Mouse (Mus musculus): ENCODE results near the gene Gja5. TPM values are rescaled to one million over a fixed set of nuclear protein-coding genes. Genes with fewer than 3 reads are reported as not detected.

The Gja5 gene
- total RNA-seq (2021), result 10 to 100 TPM; 55.6 to 60.6 TPM

- DNase-seq, result no peak
These were observed at the start of gene Gja5 for GRCm38 (mm10) chr3:96904393-96904792. Gene Gja5 (plus strand): TSS chr3:96904693.

DNA sequence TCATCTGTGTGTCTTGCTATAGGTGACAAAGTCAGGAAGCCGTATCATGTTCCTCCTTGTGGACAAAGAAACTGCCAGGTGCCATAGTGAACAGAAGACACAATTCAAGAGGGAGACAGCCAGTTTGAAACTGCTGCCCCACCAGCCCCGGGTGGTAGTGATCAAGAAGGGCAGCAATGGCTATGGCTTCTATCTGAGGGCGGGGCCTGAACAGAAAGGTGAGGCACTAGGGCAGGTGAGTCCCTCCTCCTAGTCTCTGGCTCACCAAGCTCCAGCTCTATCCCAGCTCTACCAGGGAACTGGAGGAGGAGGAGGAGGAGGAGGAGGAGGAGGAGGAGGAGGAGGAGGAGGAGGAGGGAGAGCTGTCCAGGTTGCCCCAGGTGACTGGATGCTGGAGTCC, 48.7 kb upstream of the Gja5 start:
- no peak for DNase-seq

GRCm38 (mm10) chr3:96860498-96860897, 44.0 kb upstream of the Gja5 start:
- DNase-seq, result no peak

GRCm38 (mm10) chr3:96867863-96868262, 36.6 kb upstream of the Gja5 start:
- DNase-seq, result no peak

DNA sequence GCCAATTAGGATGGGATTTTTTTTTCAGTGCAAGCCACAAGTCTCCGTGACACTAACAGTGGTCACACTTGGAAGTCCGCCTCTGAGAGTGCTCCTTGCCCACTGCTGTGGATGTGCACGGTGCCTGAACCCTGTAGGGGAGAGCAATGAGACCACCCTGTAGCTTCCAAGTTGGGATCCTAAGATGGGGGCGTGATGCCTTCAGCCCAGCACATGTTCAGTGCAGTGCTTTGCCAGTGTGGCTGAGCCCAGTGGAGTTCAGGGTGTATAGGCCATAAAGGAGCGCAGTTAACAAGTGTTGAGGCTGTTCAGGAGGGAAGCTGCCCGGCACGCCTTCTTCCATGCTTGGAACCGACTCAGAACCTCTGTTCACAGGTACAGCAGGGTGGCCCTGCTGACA, 35.9 kb upstream of the Gja5 start:
- no peak for DNase-seq

DNA sequence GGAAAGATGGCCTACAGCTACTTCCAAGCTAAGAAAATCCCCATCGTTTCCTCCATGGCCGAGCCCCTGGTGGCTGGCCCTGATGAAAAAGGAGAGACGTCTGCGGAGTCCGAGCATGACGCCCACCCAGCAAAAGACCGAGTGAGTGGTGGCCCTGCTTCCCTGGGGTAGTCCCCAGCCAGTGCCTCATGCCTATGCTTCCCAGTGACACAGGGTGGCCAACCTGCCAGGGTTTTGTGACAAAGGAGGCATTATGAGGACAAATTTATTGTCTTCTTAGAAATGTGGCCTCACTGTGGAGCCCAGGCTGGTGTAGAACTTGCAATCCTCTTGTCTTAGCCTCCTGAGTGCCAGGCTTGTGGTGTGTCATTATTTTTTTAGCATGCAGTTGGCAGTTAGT, 35.4 kb upstream of the Gja5 start:
- DNase-seq, result no peak

DNA sequence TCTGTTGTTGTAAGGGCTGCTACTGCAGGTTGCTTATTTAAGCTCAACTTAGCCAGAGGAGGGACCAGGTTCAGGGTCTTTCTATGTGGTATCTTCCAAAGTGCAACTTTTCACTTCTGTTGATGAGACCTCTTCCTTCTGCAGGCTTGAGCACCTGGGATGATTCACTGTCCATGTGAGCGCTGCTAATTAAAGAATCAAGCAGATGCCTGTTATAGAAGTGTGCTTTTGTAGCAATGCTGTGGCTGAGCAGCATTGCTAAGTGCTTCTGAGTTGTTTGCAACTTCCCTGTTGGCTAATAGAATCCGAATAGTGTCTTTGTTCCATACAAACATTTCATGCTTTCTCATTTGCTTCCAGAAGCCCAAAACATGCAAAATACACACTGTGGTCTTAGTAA, 34.2 kb upstream of the Gja5 start:
- DNase-seq, result no peak

GRCm38 (mm10) chr3:96871070-96871469, 33.4 kb upstream of the Gja5 start:
- no peak for DNase-seq

GRCm38 (mm10) chr3:96872501-96872900, 32.0 kb upstream of the Gja5 start:
- no peak for DNase-seq

GRCm38 (mm10) chr3:96874808-96875571, 29.5 kb upstream of the Gja5 start:
- DNase-seq, result no peak

DNA sequence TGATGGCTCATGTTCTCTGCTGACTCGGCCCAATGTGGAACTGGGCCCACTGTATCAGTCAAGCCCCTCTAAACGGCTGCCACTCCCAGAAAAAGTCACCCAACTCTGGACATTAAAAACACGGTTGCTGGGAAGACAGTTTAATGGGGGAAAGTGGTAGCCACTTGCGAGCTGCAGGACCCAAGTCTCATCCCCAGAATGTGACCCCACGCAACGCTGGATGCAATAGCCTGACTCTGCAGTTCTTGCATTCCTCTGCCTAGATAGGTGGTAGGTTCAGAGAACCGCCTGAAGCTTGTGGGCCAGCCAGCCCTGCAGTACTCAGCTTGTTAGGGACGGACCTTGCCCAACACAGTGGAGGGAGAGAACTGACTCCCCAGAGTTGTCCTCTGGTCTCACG, 25.0 kb upstream of the Gja5 start:
- DNase-seq, result no peak

- DNase-seq, result no peak
These were observed 24.1 kb upstream of the Gja5 start for GRCm38 (mm10) chr3:96880385-96880784.

- no peak for DNase-seq
These were observed 22.9 kb upstream of the Gja5 start for GRCm38 (mm10) chr3:96881557-96881956.

GRCm38 (mm10) chr3:96882061-96882849, 22.2 kb upstream of the Gja5 start:
- DNase-seq, result no peak

- DNase-seq, result no peak
These were observed 20.8 kb upstream of the Gja5 start for GRCm38 (mm10) chr3:96883690-96884089.

DNA sequence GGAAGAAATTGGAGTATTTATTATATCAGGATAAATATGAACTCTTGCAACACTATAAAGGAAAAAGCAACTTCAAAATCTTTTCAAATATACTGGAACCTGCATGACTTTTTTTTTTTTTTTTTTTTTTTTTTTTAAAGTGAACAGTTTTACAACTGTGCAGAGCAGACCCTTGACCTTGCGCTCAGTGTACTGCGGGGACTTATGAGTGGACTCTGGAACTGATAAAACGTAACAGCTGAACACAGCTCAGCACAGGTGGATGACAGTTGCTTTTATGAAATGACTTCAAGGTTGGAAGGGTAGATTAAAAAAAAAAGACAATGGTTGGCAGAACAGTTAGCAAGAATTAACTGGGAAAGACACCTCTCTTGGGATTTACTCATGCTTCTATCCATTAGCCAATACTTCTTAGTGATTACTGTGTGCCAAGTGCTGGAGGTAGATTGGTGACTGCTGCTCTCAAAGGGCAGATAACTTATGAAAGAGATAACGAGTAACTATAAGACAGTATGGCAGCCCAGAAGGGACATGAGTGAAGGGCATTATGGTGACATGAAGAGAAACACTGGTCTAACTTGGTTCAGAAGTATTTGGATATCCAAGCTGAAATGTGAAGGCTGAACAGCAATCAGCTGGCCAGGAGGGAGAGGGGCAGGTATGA, 2.0 kb upstream of the Gja5 start:
- no peak for DNase-seq

DNA sequence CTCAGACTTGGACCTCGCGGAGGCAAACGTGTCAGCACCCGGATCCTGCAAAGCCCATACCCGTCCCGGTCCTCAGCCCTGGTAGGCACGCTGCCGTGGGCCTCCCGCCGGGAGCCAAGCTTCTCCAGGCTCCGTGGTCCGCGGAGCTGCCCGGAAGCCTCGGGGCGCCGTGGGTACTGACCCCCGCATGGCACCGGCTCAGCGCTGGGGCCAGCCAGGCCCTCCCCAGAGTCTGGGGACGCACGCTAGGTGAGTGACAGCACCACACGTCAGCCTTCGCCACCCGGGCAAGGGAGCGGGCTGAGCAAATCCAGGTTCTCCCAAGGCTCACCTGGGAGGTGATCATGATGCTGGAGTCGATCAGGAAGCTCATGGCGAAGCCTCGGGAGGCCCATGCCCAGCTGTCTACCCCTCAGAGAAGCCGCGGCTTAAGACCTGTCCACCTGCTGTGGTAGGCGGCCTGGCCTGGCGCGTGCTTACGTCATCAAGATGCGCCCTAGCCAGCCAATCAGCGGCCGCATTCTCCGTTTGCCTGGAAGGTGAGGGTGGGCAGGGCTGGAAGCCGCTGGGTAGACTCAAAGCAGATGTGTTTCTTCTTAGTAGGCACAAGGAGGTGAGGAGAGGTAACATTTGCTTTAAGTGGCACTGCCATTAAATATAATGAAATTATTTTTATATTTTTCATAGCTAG, 503 bp downstream of the Gja5 start, which contains the start of gene Gpr89:
Gene Gpr89, minus strand, starts transcription at position 496 of the 691 bp plus-strand sequence.
- DNase-seq, result peak; percentile 96

DNA sequence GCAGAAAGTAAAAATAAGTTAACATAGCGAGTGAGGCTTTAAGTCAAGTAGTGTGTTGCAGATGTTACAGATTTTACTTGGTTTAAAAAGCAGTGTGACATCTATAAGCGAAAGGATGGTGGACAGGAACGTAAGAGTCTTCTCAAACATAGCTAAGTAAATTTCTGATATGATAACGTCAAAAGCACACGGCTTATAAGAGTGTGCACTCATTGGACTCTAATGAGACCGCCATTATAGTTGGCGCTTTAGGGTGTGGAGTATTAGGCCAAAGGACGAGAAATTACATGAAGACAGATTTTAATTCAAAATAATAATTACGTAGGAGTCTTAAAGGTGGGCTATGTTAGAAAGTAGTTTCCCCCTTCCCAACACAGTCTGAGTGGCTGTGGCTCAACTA, 1.1 kb downstream of the Gja5 start:
- no peak for DNase-seq

DNA sequence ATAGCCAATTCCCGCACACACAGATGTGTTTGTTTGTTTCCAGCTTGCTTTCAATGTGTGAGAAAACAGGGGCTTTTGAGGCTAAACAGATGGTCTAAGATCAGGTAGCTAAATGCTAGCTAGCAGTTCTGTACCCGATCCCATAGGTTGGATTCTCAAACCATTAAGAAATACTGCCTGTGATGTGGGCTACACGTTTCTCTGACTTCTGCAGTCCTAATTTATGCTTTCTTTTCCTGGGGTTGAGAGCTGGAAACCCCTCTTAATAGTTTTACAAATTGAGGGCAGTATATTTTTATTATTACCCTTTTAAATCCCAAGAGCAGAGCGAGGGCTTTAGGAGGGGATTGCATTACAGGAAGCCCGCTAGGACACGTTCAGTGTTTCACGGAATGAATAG, 16.5 kb downstream of the Gja5 start:
- DNase-seq, result no peak

DNA sequence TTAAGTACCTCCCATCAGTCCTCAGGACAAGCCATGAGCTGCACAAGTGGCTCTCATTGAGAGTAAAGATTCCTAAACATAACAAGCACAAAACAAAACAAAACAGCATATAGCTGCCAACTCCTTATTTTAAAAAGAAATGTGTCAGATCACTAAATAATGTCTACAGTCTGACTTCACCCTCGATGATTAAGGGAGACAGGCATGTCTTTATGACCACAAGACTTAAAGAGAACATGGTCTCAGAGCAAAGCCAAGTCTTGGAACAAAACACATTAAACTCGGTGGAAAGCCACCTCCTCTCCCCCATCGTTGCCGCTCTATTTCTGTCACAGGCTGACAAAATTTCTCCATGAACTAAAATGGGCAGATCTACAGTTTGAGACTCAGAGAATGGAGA, 20.1 kb downstream of the Gja5 start:
- DNase-seq, result no peak

DNA sequence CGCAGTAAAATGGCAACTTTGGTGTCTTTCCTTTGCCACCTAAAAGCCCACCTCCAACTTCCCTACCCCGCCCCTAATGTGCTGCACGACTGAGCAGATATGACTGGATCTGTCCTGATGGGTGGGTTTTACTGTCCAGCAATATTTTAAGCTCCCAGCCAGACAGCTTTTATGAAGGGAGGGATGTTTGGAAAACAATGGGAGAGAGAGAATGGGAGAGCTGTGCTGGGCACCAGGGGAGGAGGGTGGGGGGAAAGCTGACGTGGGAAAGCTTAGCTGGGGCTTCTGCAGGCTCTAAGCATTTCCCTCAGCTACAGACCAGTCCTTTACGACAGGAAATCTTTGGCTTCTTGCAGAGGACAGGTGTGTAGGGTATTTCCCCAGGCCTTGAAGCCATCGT, 21.4 kb downstream of the Gja5 start, which contains the start of gene Gja8:
Gene Gja8, minus strand, starts transcription at position 101 of the 400 bp plus-strand sequence.
- no peak for DNase-seq

- no peak for DNase-seq
These were observed 26.8 kb downstream of the Gja5 start for GRCm38 (mm10) chr3:96931261-96931681.

DNA sequence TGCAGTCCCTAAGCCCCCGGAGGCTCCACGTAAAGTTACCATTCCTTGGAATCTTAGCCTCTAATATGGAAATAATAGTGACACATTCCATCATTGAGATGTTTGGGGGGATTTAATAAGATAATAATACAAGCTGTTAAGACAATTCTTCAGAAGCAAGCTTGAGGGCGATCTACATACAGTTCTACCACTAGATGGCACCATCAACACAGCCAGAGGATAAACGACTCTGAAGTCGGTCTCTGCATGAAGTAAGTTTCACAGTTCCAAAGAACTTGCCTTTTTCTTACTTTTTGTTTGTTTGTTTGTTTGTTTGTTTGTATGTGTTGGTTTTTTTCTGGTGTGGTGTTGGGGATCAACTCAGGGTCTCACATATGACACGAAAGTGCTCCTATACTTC, 31.7 kb downstream of the Gja5 start:
- no peak for DNase-seq

Measured in heart, postnatal 4 days (tissue).